In genomic region chr1:130764027-130764461, GRCm38 (mm10) we compare ENCODE assay signal across 15 mouse cellular contexts. TPM values are rescaled to one million over a fixed set of nuclear protein-coding genes. Genes with fewer than 3 reads are reported as not detected.
DNase-seq lines count a peak whose midpoint lies in the region; ATAC-seq and TF ChIP-seq lines count a peak whose summit lies in the region.
"Had no signal": no experiment of that assay in that cellular context is flagged by ENCODE, and none has a peak within 500 bp of the region (broad histone marks: within the 10 kb centered on the region; RNA-seq: fewer than 3 reads in every experiment).

No protein-coding gene starts in this region.

- no peak overlapping the region for H3K4me3 ChIP-seq in lung, adult 2 months (replicated peaks; ENCODE audit: extremely low read depth, low read depth, low read length)
- peak overlapping the region; percentile 10; the same call in 1 of the 2 replicates for H3K4me3 ChIP-seq in small intestine, adult 2 months (ENCODE audit: low read depth, low read length)
- H3K4me3 ChIP-seq in forebrain, embryonic 14.5 days (ENCODE audit: low read depth, low read length), result no peak overlapping the region
- H3K4me3 ChIP-seq: erythroblast, embryonic 14.5 days; heart, adult 2 months; liver, embryonic 15.5 days; midbrain, embryonic 13.5 days had no signal

- no peak overlapping the region for H3K4me2 ChIP-seq in forebrain, embryonic 14.5 days (ENCODE audit: low read length)
- H3K4me2 ChIP-seq: liver, embryonic 15.5 days; midbrain, embryonic 13.5 days had no signal

- H3K27ac ChIP-seq in small intestine, adult 2 months (ENCODE audit: insufficient read depth, low read depth, low read length), result peak overlapping the region; percentile 92
- H3K27ac ChIP-seq in forebrain, embryonic 14.5 days (ENCODE audit: low read depth, low read length), result no peak overlapping the region
- H3K27ac ChIP-seq: heart, adult 2 months; liver, embryonic 15.5 days; midbrain, embryonic 13.5 days had no signal

- TF ChIP-seq POLR2A in lung, adult 2 months (IDR thresholded peaks at IDR 0.05; ENCODE audit: borderline replicate concordance, extremely low read depth, low read depth, low read length), result no peak; the same call in 1 of the 2 replicates
- peak; percentile 80; the same call in 1 of the 2 replicates for TF ChIP-seq POLR2A in small intestine, adult 2 months (IDR thresholded peaks at IDR 0.05; ENCODE audit: low read depth, low read length)

- DNase-seq in lung, adult 2 months, result peak; percentile 75
- no peak for DNase-seq in retina, postnatal 1 day
- DNase-seq in gastrocnemius, postnatal 25 days, result no peak
- no peak for DNase-seq in layer of hippocampus, adult 9-10 months (ENCODE audit: low spot score)
- no peak for DNase-seq in forebrain, embryonic 14.5 days (ENCODE audit: low spot score)
- DNase-seq: adrenal gland, postnatal 14 days; heart, postnatal 14 days had no signal

- no peaks in the 10 kb centered on the region for H3K9me3 ChIP-seq in forebrain, embryonic 14.5 days (replicated peaks; ENCODE audit: control insufficient read depth, low read length)
- H3K9me3 ChIP-seq: liver, embryonic 15.5 days; midbrain, embryonic 13.5 days had no signal

- no peaks in the 10 kb centered on the region for H3K36me3 ChIP-seq in small intestine, adult 2 months (ENCODE audit: control insufficient read depth, insufficient read depth, low read length)
- H3K36me3 ChIP-seq in forebrain, embryonic 14.5 days (ENCODE audit: control insufficient read depth, insufficient read depth, low read length), result no peaks in the 10 kb centered on the region
- H3K36me3 ChIP-seq: liver, embryonic 15.5 days; midbrain, embryonic 13.5 days had no signal

- peaks cover 15% of the 10 kb centered on the region for H3K4me1 ChIP-seq in lung, adult 2 months (ENCODE audit: control insufficient read depth, insufficient read depth, low read length)
- H3K4me1 ChIP-seq in small intestine, adult 2 months (ENCODE audit: control insufficient read depth, insufficient read depth, insufficient read length, low read length), result peaks cover 49% of the 10 kb centered on the region
- H3K4me1 ChIP-seq in forebrain, embryonic 14.5 days (ENCODE audit: control insufficient read depth, insufficient read depth, low read length), result no peaks in the 10 kb centered on the region
- H3K4me1 ChIP-seq: midbrain, embryonic 13.5 days had no signal

- no peaks in the 10 kb centered on the region for H3K27me3 ChIP-seq in small intestine, adult 2 months (ENCODE audit: control insufficient read depth, insufficient read depth, low read length)
- H3K27me3 ChIP-seq in forebrain, embryonic 14.5 days (replicated peaks; ENCODE audit: control insufficient read depth, insufficient read depth, low read length), result no peaks in the 10 kb centered on the region
- H3K27me3 ChIP-seq: liver, embryonic 15.5 days; midbrain, embryonic 13.5 days had no signal

- no peak overlapping the region for H3K9ac ChIP-seq in forebrain, embryonic 14.5 days (ENCODE audit: low read length)
- H3K9ac ChIP-seq: liver, embryonic 15.5 days; midbrain, embryonic 13.5 days had no signal

- peak; percentile 54; the same call in 1 of the 2 replicates for ATAC-seq in common myeloid progenitor, adult 5-6 weeks (replicated peaks; ENCODE audit: low read depth, poor library complexity, severe bottlenecking)
- peak; percentile 51 to 80; a peak in 3 of 4 replicates for ATAC-seq in hematopoietic stem cell, adult 5-6 weeks (replicated peaks in 1 of 2; ENCODE audit: insufficient read depth in 1 of 2, low FRiP score in 2 of 2, low TSS enrichment in 1 of 2, low read depth in 1 of 2, poor library complexity in 2 of 2, severe bottlenecking in 2 of 2)
- ATAC-seq in forebrain, embryonic 14.5 days, result no peak
- ATAC-seq: inflammation-experienced regulatory T-cells, adult 6 months; midbrain, embryonic 13.5 days had no signal

- 68% methylated on average over 12 of the region's 12 CpGs for WGBS in lung, adult 2 months
- WGBS in small intestine, adult 2 months, result 25% methylated on average over 12 of the region's 12 CpGs
- 92% methylated on average over 12 of the region's 12 CpGs for WGBS in forebrain, embryonic 14.5 days

- no peak for TF ChIP-seq CTCF in lung, adult 2 months (IDR thresholded peaks at IDR 0.05; ENCODE audit: insufficient read depth, low read length)
- no peak for TF ChIP-seq CTCF in small intestine, adult 2 months (IDR thresholded peaks at IDR 0.05; ENCODE audit: extremely low read depth, insufficient read length, insufficient replicate concordance, low read depth, low read length)

RNA-seq across cellular contexts. Expression of gene AA986860, which starts 32.3 kb away (rescaled TPM):
- total RNA-seq in common myeloid progenitor, adult 5-6 weeks (2017), result 0.37 and 0.44 TPM in 2 replicates
- 0.30 TPM in 1 of 2 replicates, not detected in the other for total RNA-seq in hematopoietic stem cell, adult 5-6 weeks (2017)
- polyA plus RNA-seq in lung, adult 2 months (2012; rRNA removed), result 25.6 and 35.4 TPM in 2 replicates
- 15.1 and 64.1 TPM in 2 replicates for polyA plus RNA-seq in small intestine, adult 2 months (2012; rRNA removed)
- total RNA-seq in gastrocnemius, postnatal 25 days (2021), result under 1 TPM; 0.31 to 0.38 TPM
- polyA plus RNA-seq in forebrain, embryonic 14.5 days (2014; fragmentation: Nextera tagmentation; extraction: Ambion mirVana), result 0.43 and 0.54 TPM in 2 replicates

RNA-seq across cellular contexts. Expression of gene Pfkfb2, which starts 35.0 kb away (rescaled TPM):
- total RNA-seq in common myeloid progenitor, adult 5-6 weeks (2017), result 19.4 and 22.3 TPM in 2 replicates
- 14.6 and 18.1 TPM in 2 replicates for total RNA-seq in hematopoietic stem cell, adult 5-6 weeks (2017)
- 16.7 and 23.7 TPM in 2 replicates for polyA plus RNA-seq in lung, adult 2 months (2012; rRNA removed)
- 4.2 and 9.6 TPM in 2 replicates for polyA plus RNA-seq in small intestine, adult 2 months (2012; rRNA removed)
- total RNA-seq in gastrocnemius, postnatal 25 days (2021), result 10 to 100 TPM; 14.3 to 18.5 TPM
- polyA plus RNA-seq in forebrain, embryonic 14.5 days (2014; fragmentation: Nextera tagmentation; extraction: Ambion mirVana), result 17.8 and 23.2 TPM in 2 replicates

RNA-seq across cellular contexts. Expression of gene Fcamr, which starts 36.7 kb away (rescaled TPM):
- total RNA-seq in common myeloid progenitor, adult 5-6 weeks (2017), result not detected in 2 replicates
- total RNA-seq in hematopoietic stem cell, adult 5-6 weeks (2017), result not detected in 2 replicates
- polyA plus RNA-seq in lung, adult 2 months (2012; rRNA removed), result 0.71 and 1.3 TPM in 2 replicates
- polyA plus RNA-seq in small intestine, adult 2 months (2012; rRNA removed), result 0.74 and 1.6 TPM in 2 replicates
- total RNA-seq in gastrocnemius, postnatal 25 days (2021), result not detected
- not detected in 2 replicates for polyA plus RNA-seq in forebrain, embryonic 14.5 days (2014; fragmentation: Nextera tagmentation; extraction: Ambion mirVana)
- total RNA-seq: adrenal gland, postnatal 14 days had no signal
- polyA plus RNA-seq: erythroblast, embryonic 14.5 days; liver, embryonic 15.5 days; midbrain, embryonic 13.5 days had no signal

RNA-seq across cellular contexts. Expression of gene Yod1, which starts 46.9 kb away (rescaled TPM):
- total RNA-seq in common myeloid progenitor, adult 5-6 weeks (2017), result 10.3 and 10.7 TPM in 2 replicates
- total RNA-seq in hematopoietic stem cell, adult 5-6 weeks (2017), result 8.8 and 10.3 TPM in 2 replicates
- polyA plus RNA-seq in lung, adult 2 months (2012; rRNA removed), result 2.2 and 3.1 TPM in 2 replicates
- polyA plus RNA-seq in small intestine, adult 2 months (2012; rRNA removed), result 0.50 and 1.5 TPM in 2 replicates
- 1 to 10 TPM; 3.2 TPM for total RNA-seq in gastrocnemius, postnatal 25 days (2021)
- 8.9 and 10.0 TPM in 2 replicates for polyA plus RNA-seq in forebrain, embryonic 14.5 days (2014; fragmentation: Nextera tagmentation; extraction: Ambion mirVana)

RNA-seq across cellular contexts. Expression of gene Gm29427, which starts 48.4 kb away (rescaled TPM):
- total RNA-seq in common myeloid progenitor, adult 5-6 weeks (2017), result not detected in 2 replicates
- not detected in 2 replicates for total RNA-seq in hematopoietic stem cell, adult 5-6 weeks (2017)
- 0.10 TPM in 1 of 2 replicates, not detected in the other for polyA plus RNA-seq in lung, adult 2 months (2012; rRNA removed)
- not detected in 2 replicates for polyA plus RNA-seq in small intestine, adult 2 months (2012; rRNA removed)
- not detected for total RNA-seq in gastrocnemius, postnatal 25 days (2021)
- polyA plus RNA-seq in forebrain, embryonic 14.5 days (2014; fragmentation: Nextera tagmentation; extraction: Ambion mirVana), result not detected in 2 replicates
- total RNA-seq: adrenal gland, postnatal 14 days; heart, postnatal 14 days had no signal
- polyA plus RNA-seq: erythroblast, embryonic 14.5 days; inflammation-experienced regulatory T-cells, adult 6 months; liver, embryonic 15.5 days had no signal
